Mouse (Mus musculus): ENCODE measurements around the gene Bcl10.
"Not testable (repeated sequence)": the region's sequence is repeated elsewhere in the genome, so short reads cannot be mapped to it uniquely, and the experiment has no call there.

The Bcl10 gene

DNA sequence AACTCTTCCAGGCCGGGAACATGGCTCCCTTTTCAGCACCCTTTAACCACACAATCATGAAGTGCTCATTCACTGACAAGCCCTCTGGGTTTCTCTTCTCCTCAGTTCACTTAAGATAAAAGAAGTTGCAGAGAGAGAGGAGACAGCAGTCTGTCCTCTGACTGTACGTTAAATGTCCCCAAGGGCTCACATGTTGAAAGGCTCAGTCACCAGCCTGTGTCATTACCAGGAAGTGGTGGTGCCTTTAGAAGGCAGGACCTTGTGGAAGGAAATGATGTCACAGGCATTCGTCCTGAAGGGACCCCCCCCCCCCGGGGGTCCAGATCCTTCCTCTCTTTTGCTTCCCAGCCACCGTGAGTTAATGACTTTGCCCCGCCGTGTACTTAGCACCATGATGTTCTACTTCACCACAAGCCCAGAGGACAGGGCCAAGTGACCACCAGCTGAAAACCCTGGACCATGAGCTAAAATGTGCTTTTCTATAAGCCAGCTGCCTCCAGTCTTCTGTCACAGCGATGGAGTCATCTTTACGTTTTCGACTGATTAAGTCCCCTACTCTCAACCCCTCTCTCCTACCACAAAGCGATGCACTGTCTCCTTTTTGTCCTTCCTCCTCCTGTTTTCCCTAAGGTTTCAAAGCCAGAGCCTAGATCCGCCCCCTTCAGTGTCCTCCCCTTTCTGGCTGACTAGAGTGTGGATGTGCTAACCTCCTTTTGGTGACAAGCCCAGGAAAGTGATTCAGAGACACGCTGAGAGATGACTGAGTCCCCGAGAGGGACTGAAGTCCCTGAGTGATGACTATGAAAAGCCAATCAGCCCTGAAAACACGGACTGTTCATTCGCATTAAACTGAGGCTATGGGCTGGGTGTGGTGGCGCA, 28.9 kb downstream of the Bcl10 start:
- DNase-seq = no peak

DNA sequence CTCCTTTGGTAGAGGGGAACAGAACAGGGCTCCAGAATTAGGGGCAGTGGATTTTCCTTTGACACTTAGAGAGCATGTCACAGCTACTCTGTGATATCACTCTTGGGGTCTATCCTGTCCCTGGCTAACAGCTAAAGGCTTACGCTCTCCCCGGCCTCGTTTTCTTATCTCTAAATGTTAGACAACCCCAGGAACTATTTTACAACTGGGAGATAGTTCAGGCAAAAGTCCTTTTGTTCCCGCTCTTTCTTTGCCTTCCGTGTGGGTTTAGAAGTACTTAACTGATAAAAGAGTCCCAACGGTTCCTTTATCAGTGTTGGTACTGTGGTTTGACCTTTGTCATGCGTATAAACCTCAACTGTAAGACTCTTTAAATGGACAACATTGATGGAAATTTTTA, 30.3 kb downstream of the Bcl10 start:
- DNase-seq = no peak

DNA sequence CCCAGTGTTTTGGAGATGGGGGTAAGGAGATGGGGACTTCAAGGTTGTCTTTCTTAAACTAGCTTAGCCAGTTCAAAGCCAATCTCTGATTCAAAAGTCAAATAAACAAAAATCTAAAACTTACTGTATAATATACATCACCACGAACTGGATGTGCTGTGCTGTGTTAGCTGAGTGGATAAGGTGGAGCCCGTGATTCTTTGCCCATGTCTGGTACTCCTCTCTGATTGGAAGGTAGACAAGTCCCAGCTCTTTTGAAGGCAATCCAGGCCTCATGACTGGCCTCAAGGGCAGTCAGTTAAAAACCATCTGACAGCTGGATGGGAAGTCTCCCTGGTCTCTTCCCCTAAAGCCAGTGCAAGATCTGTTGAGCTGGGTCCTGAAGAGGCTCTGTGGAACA, 30.8 kb downstream of the Bcl10 start:
- no peak for DNase-seq

- no peak for DNase-seq
Observed at GRCm38 (mm10) chr3:145959824-145960223, 37.2 kb downstream of the Bcl10 start.

DNA sequence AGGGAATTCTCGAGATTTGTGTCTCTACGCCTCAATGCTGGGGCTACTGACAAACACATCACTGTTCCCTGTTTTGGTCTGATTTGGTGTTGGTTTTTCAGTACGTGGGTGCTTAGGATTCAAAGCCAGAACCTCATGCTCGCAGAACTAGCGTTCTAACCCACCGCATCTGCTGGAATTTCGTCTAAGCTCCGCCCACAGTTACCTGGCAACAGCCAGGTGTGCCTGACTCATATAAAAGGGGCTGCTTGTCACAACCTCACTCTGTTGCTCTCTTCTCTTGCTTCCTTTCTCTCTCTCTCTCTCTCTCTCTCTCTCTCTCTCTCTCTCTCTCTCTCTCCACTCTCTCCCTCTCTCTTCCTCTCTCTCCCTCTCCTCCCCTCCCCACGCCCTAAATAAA, 39.8 kb downstream of the Bcl10 start:
- DNase-seq = no peak

DNA sequence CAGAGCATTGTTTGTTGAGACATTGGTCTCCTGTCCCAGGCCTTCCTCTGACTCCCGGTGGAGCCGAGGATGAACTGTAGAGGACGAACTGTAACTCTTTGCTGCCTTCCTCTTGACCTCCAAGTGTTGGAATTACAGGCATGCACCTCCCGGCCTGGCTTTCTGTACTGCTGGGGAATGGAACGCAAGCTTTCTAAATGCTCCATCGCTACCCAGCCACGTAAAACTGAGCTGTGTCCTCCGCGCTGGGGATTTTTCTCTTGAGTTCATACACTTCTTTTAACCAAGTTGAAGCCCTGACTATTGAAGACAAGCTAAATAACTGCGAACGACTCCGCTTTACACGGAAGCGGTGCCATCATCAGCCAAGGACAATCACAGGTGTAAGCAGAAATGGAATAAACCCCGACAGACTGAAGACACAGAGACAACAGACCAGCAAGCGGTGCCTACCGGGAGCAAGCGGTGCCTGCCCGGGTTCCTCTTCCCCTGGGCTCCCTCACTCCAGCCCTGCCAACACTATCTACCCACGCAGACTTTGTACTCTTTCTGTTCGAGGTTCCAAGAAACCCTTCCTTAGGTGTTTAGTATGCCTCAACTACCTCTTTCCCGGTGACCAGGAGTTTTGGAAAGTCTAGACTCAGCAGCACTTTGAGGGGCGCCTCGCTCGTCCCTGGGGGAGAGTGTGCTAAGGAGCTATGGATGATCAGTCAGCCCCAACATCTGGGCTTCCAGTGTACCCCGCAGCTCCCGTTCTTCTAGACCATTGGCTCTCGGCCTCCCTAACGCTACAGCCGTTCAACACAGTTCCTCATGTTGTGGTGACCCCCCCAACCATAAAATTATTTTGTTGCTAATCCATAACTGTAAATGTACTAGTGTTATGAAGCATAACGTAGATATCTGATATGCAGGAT, 40.8 kb downstream of the Bcl10 start:
- no peak for DNase-seq

GRCm38 (mm10) chr3:145964018-145964387, 41.4 kb downstream of the Bcl10 start:
- DNase-seq = no peak

- DNase-seq = no peak
Observed at GRCm38 (mm10) chr3:145964473-145964872, 41.9 kb downstream of the Bcl10 start.

- DNase-seq = not testable (repeated sequence)
Observed at GRCm38 (mm10) chr3:145965583-145965982, 43.0 kb downstream of the Bcl10 start.

GRCm38 (mm10) chr3:145966806-145967205, 44.2 kb downstream of the Bcl10 start:
- DNase-seq = no peak

DNA sequence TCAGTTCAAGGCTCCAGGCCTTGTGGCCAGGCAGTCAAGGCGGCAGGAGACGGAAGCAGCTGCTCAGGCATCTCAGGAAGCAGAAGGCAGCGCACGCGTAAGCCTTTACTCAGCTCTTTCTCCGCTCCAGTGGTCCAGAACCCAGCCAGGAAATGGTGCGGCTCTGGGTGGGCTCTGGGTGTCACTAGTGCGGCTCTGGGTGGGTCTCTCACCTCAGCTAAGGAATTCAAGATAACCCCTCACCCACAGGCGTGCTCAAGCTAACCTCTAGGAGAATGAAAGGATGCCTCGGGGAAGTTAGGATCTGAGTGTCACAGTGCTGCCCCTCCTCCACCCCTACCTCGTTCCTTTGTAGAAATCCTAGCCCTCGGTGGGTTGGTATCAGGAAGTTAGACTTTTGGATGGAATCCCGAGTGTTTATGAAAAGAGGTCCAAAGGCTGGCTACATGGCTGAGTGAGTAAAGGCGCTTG, 46.5 kb downstream of the Bcl10 start:
- DNase-seq = no peak

DNA sequence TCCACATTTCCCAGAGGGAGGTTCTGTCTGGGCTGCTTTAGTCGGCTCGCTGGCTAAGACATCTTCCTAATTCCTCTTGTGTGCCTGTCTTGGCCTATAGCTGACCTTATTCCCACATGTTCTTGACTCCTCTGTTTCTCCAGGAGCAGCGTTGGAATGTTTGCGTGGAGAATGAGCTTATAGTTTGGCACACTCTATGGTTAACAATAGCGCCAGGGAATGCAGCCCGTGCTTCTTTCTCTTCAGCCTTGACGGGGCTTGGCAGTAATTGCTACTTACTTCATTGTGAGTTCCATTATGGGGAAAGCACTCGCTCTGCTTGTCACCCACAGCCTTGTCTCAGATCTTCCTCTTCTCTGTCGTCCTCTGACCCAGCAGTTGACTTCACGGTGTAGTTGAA, 48.9 kb downstream of the Bcl10 start:
- no peak for DNase-seq

- no peak for DNase-seq
Observed at GRCm38 (mm10) chr3:145974986-145975385, 52.4 kb downstream of the Bcl10 start.

Data from cerebellum, postnatal 10 days (tissue).